Mouse (Mus musculus) kidney, postnatal 36 days (tissue): ENCODE data around the gene Gpld1.

Experiments used
- DNase-seq, 2 experiments: peaks; one replicate each; pipeline ENCODE4 v3.0.0; 2021 to 2022; ENCODE audit warnings: mixed read lengths in 2 of 2

Gpld1 gene

GRCm38 (mm10) chr13:24942512-24943282, at the start of gene Gpld1:
Gene Gpld1, plus strand, starts transcription at chr13:24943152.
- no peak for DNase-seq

- peak; percentile 58 to 79 for DNase-seq
Observed at GRCm38 (mm10) chr13:24893880-24894279, 49.1 kb upstream of the Gpld1 start.

GRCm38 (mm10) chr13:24901916-24902315, 41.0 kb upstream of the Gpld1 start:
- no peak for DNase-seq

GRCm38 (mm10) chr13:24903412-24903811, 39.5 kb upstream of the Gpld1 start:
- DNase-seq, result no peak

- no peak for DNase-seq
Observed at GRCm38 (mm10) chr13:24905422-24905821, 37.5 kb upstream of the Gpld1 start.

GRCm38 (mm10) chr13:24906831-24907570, 36.0 kb upstream of the Gpld1 start:
- DNase-seq, result peak; percentile 83 to 84

- no peak for DNase-seq
Observed at GRCm38 (mm10) chr13:24909112-24909511, 33.8 kb upstream of the Gpld1 start.

- DNase-seq, result peak in 1 of 2 experiments; percentile 61
Observed at GRCm38 (mm10) chr13:24913576-24913975, 29.4 kb upstream of the Gpld1 start.

GRCm38 (mm10) chr13:24914915-24915314, 28.0 kb upstream of the Gpld1 start:
- DNase-seq, result no peak

GRCm38 (mm10) chr13:24915831-24916230, 27.1 kb upstream of the Gpld1 start:
- no peak for DNase-seq

GRCm38 (mm10) chr13:24920333-24920977, 22.5 kb upstream of the Gpld1 start:
- DNase-seq, result peak; percentile 67 to 73

- DNase-seq, result no peak
Observed at GRCm38 (mm10) chr13:24921281-24921680, 21.7 kb upstream of the Gpld1 start.

- no peak for DNase-seq
Observed at GRCm38 (mm10) chr13:24923991-24924390, 19.0 kb upstream of the Gpld1 start.

- DNase-seq, result no peak
Observed at GRCm38 (mm10) chr13:24930591-24930990, 12.4 kb upstream of the Gpld1 start.

- no peak for DNase-seq
Observed at GRCm38 (mm10) chr13:24933199-24933598, 9.8 kb upstream of the Gpld1 start.

GRCm38 (mm10) chr13:24936772-24937107, 6.2 kb upstream of the Gpld1 start:
- no peak for DNase-seq

- DNase-seq, result peak; percentile 76 to 89
Observed at GRCm38 (mm10) chr13:24937108-24937838, 5.7 kb upstream of the Gpld1 start, which contains the start of gene Aldh5a1. Gene Aldh5a1, minus strand, starts transcription at chr13:24937661.

- DNase-seq, result no peak
Observed at GRCm38 (mm10) chr13:24937839-24938166, 5.1 kb upstream of the Gpld1 start.

GRCm38 (mm10) chr13:24938683-24939082, 4.3 kb upstream of the Gpld1 start:
- DNase-seq, result peak; percentile 85 to 92

- no peak for DNase-seq
Observed at GRCm38 (mm10) chr13:24939472-24939871, 3.5 kb upstream of the Gpld1 start.

GRCm38 (mm10) chr13:24943303-24943702, 351 bp downstream of the Gpld1 start:
- no peak for DNase-seq

GRCm38 (mm10) chr13:24945567-24945966, 2.6 kb downstream of the Gpld1 start:
- DNase-seq, result no peak

GRCm38 (mm10) chr13:24947158-24947557, 4.2 kb downstream of the Gpld1 start:
- no peak for DNase-seq
